Mouse (Mus musculus) adrenal gland, postnatal 10 days (tissue): ENCODE data around the gene Zmym4. TPM values are rescaled to one million over a fixed set of nuclear protein-coding genes. Genes with fewer than 3 reads are reported as not detected.

Source experiments
- DNase-seq: peaks from one replicate; pipeline ENCODE4 v3.0.0; 2021; ENCODE audit warnings: mixed read lengths
- total RNA-seq, 2 experiments: library from RNA; stranded (reverse); gene quantifications; 2 replicates each; pipeline ENCODE4 v1.2.3; 2021

Gene Zmym4
- total RNA-seq, 2 experiments from 2014 or later, result 33.1 to 47.3 TPM

- no peak for DNase-seq
These were observed 144.7 kb downstream of the Zmym4 start for GRCm38 (mm10) chr4:126822891-126823882.

- no peak for DNase-seq
These were observed 153.1 kb downstream of the Zmym4 start for GRCm38 (mm10) chr4:126814854-126815253.

GRCm38 (mm10) chr4:126813212-126813611 lies 154.7 kb downstream of the Zmym4 start:
- DNase-seq, result no peak

Other genes starting within 250 kb of the Zmym4 start
- not detected for gene Tfap2e, start 231.9 kb downstream of the Zmym4 start, total RNA-seq
- 10 to 100 TPM; 22.0 to 23.1 TPM for gene Ncdn, start 214.7 kb downstream of the Zmym4 start, total RNA-seq
- gene AU040320, start 214.6 kb downstream of the Zmym4 start, total RNA-seq, result 10 to 100 TPM; 26.6 to 33.5 TPM
- 100 to 1,000 TPM; 204 to 244 TPM for gene Sfpq, start 53.2 kb upstream of the Zmym4 start, total RNA-seq
- 1 to 10 TPM; 6.4 to 8.5 TPM for gene Zmym1, start 93.0 kb upstream of the Zmym4 start, total RNA-seq
- gene Zmym6, start 109.2 kb upstream of the Zmym4 start, total RNA-seq, result 10 to 100 TPM; 12.7 to 18.7 TPM
- 10 to 100 TPM; 10.8 to 12.8 TPM for gene Tmem35b, start 155.6 kb upstream of the Zmym4 start, total RNA-seq
- gene Dlgap3, start 201.1 kb upstream of the Zmym4 start, total RNA-seq, result 1 to 10 TPM; 6.4 to 7.5 TPM